Mouse (Mus musculus) monocyte, adult 5-6 weeks (primary cell): ENCODE measurements around the gene Fubp1. TPM values are rescaled to one million over a fixed set of nuclear protein-coding genes. Genes with fewer than 3 reads are reported as not detected.
"Not testable (repeated sequence)": the region's sequence is repeated elsewhere in the genome, so short reads cannot be mapped to it uniquely, and the experiment has no call there.

Experiments used
- ATAC-seq: fragments of 153-309, 156-312 bp; replicated peaks from 2 replicates; pipeline ENCODE4 v1.8.0; 2017; ENCODE audit warnings: mild to moderate bottlenecking; ENCODE audit not compliant: low TSS enrichment, insufficient number of reproducible peaks, severe bottlenecking, poor library complexity, low FRiP score
- total RNA-seq: library from RNA; stranded (forward); fragments of 200-1000, 200-491, 200-594 nt; gene quantifications from 3 replicates; pipeline ENCODE4 v1.2.3, GENCODE M21; 2017

Fubp1 gene
- total RNA-seq, 1 experiment from 2014 or later = 165 TPM

DNA sequence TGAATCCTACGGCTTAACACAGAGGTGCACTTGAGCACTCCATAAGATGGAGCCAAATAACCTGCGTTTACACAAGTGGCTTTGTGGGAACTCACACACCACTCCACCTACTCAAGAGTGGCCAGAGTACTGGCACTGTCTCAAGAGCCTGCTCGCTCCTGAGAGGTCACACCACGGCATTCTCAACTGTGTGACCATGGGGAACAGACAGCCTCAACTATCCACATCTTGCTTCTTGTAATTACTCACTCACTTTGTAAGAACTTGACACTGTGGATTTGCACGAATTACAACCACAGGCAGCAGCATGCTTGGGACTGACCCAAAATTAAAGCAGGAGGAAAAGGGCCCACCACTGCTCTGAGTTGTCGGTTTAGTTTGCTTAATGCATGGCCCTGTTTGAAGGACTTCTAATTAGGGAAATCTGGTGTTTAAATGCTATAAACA lies 18.4 kb upstream of the Fubp1 start:
- ATAC-seq = peak; percentile 60

DNA sequence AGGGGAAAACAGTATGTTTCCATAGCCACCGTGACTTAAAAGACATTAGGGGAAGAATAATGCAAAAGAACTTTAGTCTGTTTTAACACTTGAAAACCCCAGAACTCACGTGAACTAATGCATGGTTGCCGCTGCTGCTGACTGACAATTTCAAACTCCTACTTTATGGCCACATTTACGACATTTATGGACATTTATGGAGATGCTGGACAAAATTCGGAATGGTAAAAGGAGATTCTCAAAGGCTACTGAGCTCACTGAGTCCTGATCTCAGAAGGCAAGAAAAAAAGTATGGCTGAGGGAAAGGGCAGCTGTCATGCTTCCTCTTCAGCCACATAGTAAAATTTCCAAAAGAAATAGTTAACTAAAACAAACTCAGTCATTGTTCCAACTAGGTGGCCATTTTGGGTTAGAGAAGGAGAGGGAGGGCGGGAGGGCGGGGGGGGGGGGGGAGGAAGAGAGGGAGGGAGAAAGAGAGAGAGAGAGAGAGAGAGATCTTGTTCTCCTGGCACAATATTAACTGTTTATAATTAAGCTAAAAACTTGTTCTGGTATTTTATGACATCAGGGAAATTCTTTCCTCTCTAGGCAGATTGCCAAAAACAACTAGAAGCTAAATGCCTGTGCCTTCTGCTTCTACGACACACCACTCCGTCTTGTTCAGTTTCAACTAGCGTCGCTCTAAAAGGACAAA lies 17.8 kb upstream of the Fubp1 start:
- no peak for ATAC-seq

DNA sequence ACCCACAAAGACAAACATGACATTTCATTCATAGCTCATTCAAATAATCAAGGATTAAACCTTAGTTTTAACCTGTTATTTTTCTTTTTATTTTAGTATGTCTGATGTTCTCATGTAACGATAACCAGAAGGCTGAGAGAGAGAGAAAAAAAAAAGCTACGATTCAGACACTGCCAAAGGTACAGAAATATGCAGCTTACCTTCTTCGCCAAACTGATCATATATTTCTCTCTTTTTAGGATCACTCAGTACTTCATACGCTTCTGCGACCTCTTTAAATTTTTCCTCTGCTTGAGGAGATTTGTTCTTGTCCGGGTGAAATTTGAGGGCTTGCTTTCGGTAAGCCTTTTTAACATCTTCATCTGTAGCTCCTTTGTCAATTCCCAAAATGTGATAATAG lies 17.0 kb upstream of the Fubp1 start:
- no peak for ATAC-seq

DNA sequence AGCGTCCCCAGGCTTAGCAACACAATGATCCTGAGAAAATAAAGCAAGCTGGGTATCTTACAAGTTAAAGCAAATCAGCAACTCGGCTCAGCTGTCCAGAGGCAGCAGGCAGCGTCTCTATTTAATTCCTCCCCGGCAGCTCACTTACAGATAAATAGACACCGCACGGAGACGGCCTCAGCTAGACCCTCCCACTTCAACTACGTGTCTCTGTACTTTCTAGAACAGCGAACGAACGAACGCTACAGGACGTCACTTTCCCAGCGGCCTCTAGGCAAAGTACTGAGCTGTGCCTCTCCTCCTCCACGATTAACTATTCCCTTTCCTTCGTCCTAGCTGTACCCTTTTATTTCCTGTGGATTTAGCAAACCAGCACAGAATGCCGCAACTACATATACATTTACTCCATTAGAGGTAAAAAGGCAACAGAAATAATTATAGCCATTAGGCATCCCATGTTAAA lies 16.6 kb upstream of the Fubp1 start:
- peak; percentile 98 for ATAC-seq

DNA sequence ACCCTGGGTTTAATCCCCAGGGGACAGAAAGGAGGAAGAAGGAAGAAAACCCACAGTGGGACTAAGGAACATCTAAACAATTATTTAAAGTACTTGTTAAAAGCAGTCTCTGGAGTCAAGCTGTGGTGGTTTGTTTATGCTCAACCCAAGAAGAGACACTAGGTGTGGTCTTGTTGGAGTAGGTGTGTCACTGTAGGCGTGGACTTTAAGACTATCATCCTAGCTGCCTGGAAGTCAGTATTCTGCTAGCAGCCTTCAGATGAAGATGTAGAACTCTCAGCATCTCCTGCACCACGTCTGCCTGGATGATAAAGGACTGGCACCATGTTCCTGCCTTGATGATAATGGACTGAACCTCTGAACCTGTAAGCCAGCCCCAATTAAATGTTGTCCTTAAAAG lies 13.0 kb upstream of the Fubp1 start:
- ATAC-seq = not testable (repeated sequence)

DNA sequence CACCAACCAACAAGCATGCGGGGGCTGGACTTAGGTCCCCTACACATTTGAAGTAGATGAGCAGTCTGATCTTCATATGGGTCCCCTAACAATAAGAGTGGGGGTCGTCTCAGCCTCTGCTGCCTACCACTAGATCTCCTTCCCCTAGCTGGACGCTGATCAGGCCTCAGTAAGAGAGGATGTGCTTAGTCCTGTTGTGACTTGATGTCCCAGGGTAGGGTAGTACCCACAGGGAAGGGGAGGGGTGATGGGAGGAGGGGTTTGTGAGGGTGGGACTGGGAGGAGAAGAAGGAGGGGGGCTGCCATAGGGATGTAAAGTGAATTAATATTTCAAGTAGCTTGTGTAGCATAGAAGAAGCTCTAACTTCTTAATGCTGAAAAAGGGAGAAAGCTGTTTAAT lies 11.1 kb upstream of the Fubp1 start:
- no peak for ATAC-seq

DNA sequence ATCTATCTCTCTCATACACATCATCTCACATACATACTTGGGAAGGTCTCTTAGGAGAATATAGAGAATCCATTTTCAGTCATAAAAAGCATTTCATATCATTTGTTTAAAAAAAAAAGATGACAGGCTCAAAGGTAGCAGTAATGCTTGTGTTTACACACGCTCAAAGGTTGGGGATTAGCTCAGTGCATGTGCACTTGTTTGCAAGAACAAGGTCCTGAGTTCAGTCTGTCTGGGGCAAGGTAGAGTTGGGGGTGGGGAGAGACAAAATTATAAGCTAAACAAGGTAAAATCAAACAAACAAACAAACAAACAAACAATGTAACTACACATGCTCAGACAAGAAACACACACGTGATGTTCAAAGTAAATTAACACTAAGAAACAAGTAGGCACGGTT lies 9.0 kb upstream of the Fubp1 start:
- ATAC-seq = no peak

DNA sequence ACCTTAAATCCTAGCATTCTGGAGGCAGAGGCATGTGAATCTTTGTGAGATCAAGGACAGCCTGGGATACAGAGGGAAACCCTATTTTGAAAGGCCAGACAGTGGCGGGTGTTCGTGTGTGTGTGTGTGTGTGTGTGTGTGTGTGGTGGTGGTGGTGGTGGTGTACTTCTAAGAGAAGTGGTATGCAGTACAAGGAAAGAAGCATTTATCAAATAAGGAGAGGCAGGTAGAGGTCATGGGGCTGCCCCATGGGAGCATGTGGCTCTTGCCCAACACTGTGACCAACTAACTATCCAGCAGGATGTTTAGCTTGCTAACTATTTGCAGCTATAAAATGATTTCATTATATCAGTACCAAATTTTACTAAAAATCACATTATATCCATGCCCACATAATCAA lies 8.6 kb upstream of the Fubp1 start:
- ATAC-seq = no peak

DNA sequence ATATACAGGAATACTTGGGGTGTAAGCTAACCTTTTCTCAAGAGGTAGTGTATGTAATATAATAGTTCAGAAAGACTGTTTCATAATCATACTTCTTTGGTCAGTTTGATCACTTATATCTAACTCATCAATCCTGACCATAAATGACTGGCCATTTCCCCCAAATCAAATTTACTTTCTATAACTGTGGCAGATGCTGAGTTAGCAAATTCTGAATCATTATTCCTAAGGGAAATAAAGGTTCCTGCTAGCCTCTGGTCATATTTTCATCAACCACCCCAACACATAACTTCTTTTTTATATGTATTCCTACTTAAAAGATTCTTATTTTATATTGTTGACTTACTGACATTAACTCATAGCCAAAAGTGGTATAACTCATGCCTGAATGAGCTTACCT lies 7.3 kb upstream of the Fubp1 start:
- ATAC-seq = no peak

DNA sequence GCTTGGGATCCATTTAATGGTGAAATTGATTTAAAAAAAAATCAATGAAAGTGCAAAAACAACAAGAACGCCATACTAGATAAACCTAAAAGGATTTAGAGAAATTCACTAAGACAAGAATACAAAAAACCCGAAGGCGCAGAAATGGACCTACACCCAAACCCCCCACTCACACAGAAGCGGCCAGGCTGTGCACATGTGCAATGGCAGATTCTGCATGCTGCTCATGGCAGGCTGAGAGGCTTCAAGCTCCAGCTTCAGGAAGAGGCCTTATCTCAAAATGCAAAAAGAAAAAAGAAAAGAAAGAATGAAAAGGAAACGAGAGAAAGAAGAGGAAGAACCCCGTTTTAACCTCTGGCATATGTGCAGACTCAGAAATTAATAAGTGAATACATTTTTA lies 6.8 kb upstream of the Fubp1 start:
- no peak for ATAC-seq

DNA sequence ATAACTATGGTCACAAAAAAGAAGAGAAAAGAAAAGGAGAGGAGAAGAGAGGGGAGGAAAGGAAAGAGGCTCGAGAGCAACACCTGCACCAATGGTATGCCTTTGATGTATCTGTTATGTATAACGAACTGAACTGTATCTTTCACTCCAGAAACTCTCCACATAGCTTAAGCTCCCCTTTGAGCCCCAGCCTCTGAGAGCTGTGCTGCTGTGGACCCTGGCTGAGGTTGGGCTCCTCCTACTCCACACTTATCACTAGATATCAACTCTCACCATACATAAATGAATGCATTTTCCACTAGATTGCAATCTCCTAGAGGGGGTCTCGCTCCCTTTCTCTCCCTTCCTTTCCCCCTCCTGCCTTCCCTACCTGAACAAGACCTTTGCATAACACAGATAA lies 6.2 kb upstream of the Fubp1 start:
- no peak for ATAC-seq

DNA sequence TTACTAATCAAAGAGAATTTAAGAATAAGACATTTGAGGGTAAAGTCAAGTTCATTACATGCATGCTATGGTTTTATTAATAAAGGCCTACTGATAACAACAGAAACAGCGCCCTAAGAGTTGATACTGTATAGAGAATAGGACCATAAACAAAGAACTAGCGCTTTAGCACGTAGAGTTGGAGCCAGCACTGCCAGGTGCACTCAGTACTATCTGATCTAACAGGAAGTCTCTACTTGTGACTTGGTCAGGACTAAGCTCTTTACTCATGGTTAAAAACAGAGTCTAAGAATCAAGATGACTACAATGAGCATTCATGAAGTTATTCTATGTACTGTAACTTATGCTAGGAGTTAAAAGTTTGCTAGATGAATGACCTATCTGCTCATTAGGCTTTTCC lies 5.6 kb upstream of the Fubp1 start:
- ATAC-seq = no peak

DNA sequence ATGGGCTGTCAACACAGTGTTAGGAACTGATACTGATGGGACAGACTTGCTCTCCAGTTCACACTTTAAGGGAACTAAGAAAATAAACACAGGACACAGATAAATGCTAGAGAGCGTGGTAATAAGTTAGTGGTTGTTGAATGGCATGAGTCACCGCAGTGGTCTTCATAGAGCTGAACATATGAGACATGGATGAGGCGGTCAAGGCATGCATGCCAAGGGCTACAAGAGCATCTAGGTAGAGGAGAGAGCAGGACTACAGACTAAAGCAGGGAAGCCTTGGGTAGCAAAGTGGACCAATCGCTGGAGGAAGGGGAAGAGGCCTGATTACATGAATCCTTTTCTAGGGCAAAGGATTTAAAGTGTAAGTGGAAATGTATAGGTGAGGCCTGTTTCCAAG lies 3.1 kb upstream of the Fubp1 start:
- no peak for ATAC-seq

DNA sequence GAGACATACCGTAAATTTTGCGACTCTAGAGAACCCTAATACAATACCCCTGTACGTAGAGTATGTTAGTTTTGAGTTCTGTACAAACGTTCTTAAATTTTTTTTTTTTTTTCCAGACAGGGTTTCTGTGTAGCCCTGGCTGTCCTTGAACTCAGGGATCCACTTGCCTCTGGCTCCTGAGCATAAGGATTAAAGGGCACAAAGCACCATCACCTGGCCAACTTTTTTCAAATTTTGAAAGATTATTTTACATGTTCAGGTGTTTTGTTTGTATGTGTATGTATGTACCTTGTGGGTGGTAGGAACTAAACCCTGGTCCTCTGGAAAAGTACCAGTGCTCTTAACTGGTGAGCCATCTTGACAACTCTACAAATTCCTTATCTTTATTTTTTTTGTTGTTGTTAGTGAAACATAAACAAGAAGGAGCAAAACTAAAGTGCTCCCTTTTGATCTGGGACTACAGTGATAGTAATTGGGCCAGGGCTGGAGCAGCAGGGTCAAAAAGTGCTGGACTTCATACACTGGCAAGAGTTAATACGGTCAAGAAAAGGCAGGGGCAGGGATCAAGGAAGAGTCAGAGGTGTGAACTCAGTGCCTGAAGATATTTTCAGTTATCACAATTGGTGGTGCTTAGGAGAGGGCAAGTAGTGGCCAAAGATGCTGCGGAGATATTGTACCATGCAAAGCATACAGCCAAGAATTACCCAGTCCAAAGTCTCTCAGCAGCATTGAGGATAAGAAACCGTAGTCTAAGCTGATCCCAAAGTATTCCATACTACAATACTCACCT lies 1.9 kb upstream of the Fubp1 start:
- ATAC-seq = no peak

DNA sequence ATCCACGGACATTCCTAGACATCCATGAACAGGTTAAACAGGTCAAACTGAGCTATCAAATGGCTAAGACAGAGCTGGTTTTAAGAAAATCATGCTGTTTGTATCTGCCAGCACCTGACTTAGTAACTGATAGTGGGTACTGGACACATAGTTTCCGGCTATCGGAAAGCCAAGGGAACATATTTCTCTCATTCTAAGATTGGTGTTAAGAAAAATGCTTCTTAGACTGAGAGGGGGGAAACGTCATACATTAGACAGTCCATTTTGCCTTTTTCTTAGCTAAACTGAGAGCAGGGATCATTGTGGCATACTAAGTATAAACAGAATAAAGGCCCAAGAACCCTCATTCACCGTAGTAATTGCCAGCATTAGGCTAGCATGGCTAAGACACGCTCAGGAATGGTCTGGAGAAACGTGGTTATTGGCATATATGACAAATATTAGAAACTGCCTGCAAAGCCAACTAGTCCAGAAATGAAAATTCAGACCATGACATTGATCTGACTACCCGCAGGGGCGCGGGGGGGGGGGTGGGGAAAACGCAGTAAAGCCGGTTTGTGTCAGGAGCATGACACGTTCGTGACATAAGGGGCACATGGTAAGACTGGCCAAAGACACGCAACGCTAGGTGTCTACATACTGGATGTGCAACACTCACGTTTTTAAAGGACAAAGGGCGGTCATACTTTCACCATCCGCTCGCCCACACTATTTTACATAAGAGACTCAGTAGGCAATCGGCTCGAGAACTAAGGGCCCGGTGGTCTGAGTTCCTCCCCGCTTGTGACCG lies 850 bp upstream of the Fubp1 start:
- peak; percentile 63 for ATAC-seq

DNA sequence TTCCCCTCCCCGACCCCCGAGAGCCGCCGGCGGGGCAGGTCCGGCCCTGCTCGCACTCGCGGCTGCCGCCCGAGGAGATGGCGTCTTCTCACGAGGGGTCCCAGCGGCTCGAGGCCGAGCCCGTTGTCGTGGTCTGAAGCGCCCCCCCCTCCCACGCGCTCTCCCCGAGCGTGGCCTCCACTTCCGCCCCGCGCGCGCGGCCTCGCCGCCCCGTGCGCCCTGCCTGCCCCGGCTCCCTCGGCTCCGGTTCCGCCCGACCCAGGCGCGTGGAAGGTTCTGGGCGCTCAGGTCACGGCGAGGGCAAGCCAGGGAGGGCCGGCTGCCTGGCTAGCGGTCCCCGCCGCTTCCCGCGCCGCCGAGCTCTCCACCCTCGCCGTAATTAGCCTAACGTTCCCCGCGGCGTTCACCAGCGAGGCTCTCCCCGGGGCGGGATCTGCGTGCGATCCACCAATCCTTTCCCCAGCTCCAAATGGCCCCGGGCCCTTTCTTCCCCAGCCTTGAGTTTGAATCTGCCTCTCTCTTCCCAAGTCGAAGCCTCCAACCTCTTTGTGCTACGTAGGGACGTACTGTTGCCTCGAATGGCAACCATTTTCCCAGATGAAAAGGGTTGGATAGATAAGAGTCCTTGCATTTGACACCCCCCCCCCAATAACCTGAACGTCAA lies 638 bp downstream of the Fubp1 start:
- ATAC-seq = 0 out of 2 replicates have a peak, but pooled peaks have one; percentile 12

DNA sequence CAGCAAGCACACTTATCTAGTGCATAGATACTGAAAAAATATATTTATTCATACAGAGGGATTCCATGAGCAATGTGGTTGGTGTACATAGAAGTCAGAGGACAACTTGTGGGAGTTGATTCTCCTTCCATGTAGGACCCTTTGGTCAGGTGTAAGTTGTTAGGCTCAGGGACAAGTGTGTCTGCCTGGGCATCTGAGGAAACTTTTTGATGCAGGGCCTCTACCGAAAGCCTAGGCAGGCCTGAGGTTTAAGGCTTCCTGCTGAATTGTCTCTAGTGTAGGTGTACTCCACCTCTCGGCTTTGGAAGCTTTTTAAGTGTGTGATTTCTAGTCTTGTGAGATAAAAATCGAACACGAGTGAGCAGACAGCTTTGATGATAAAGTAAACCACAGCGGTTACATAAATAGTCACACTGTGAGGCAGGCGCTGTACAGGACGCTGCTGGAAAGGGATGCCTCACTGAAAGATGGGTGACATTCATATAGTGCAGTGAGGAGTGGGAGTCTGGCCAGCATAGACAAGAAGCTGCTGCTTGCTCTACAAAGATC lies 1.6 kb downstream of the Fubp1 start:
- ATAC-seq = no peak

DNA sequence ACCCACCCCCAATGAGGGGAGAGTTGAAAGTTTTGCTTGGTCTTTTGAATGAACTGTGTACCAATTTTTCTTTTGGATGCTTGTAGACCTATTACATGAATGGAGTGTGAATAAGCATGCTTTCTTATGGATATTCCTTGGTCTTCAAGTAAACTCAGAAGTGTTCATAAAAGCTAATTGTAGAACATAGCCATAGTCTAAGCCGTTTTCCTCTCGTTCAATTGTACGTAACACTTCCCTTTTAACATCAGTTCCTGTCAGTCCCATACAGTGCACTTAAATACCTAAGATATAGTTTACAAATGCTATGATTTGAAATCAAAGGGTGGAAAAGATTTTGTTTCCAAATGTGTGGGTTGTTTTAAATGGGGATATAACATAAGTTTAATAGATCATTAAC lies 3.2 kb downstream of the Fubp1 start:
- no peak for ATAC-seq

DNA sequence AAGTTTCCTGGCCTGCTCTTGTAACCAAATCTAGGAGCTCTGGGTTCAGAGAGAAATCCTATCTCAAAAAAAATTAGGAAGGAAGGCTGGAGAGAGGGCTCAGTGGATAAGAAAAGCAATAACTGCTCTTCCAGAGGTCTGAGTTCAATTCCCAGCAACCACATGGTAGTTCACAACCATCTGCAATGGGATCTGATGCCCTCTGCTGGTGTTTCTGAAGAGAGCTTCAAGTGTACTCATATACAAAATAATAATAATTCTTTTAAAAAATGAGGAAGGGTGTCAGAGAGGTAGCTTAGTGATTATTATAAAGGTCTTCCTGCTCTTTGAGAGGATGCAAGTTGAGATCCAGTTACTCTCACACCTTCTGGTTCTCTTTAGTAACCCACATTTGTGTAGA lies 14.7 kb downstream of the Fubp1 start:
- no peak for ATAC-seq
